28 mouse cellular contexts compared by ENCODE assay signal in genomic region chr15:93616277-93616676, GRCm38 (mm10). TPM values are rescaled to one million over a fixed set of nuclear protein-coding genes. Genes with fewer than 3 reads are reported as not detected.
A peak's percentile ranks its signal among the peaks of the same experiment; 100 is the strongest.
DNase-seq lines count a peak whose midpoint lies in the region; ATAC-seq and TF ChIP-seq lines count a peak whose summit lies in the region.
"Had no signal": no experiment of that assay in that cellular context is flagged by ENCODE, and none has a peak within 500 bp of the region (broad histone marks: within the 10 kb centered on the region; RNA-seq: fewer than 3 reads in every experiment).

No protein-coding gene starts in this region.

- peak; percentile 60 for DNase-seq in heart, embryonic 10.5 days (ENCODE audit: low spot score)
- DNase-seq in heart, postnatal 10 days = no peak
- DNase-seq in layer of hippocampus, adult 9-11 months = peak; percentile 31
- DNase-seq in layer of hippocampus, postnatal 25 days (ENCODE audit: extremely low spot score in 1 of 2, low spot score in 1 of 2) = no peak
- peak; percentile 19 for DNase-seq in right cerebral cortex, adult 18-20 months
- no peak for DNase-seq in right cerebral cortex, postnatal 4 days
- DNase-seq in stomach, postnatal 0 days (ENCODE audit: low spot score) = peak; percentile 3
- DNase-seq: adrenal gland, postnatal 10 days; adrenal gland, postnatal 36 days; B cell, adult 2 months; cerebellum, adult 11 months; cerebellum, adult 2 months; cerebellum, adult 9-11 months; cerebellum, postnatal 25 days; gastrocnemius, adult 2 months; gastrocnemius, postnatal 14 days; heart, postnatal 14 days; heart, postnatal 4 days had no signal

- intact Hi-C loops in heart, postnatal 10 days (cut with DNase I) = no loop called here

- 93% methylated on average over 4 of the region's 4 CpGs for WGBS in heart, embryonic 10.5 days
- WGBS in stomach, postnatal 0 days = 97% methylated on average over 4 of the region's 4 CpGs

- no peaks in the 10 kb centered on the region for H3K36me3 ChIP-seq in heart, embryonic 10.5 days
- H3K36me3 ChIP-seq in stomach, postnatal 0 days (ENCODE audit: control insufficient read depth, insufficient read depth, low read length) = no peaks in the 10 kb centered on the region
- H3K36me3 ChIP-seq: embryonic facial prominence, embryonic 12.5 days; embryonic facial prominence, embryonic 15.5 days; G1E; heart, embryonic 12.5 days; heart, embryonic 15.5 days had no signal

- no peak overlapping the region for H3K4me2 ChIP-seq in stomach, postnatal 0 days (replicated peaks; ENCODE audit: low read depth)
- H3K4me2 ChIP-seq: embryonic facial prominence, embryonic 12.5 days; embryonic facial prominence, embryonic 15.5 days; heart, embryonic 12.5 days; heart, embryonic 15.5 days; hindbrain, embryonic 14.5 days had no signal

- no peaks in the 10 kb centered on the region for H3K27me3 ChIP-seq in heart, embryonic 10.5 days (ENCODE audit: insufficient read depth, poor library complexity, severe bottlenecking)
- no peaks in the 10 kb centered on the region for H3K27me3 ChIP-seq in stomach, postnatal 0 days (ENCODE audit: control insufficient read depth, insufficient read depth, low read length)
- H3K27me3 ChIP-seq: CH12.LX; embryonic facial prominence, embryonic 12.5 days; embryonic facial prominence, embryonic 15.5 days; heart, embryonic 12.5 days; heart, embryonic 15.5 days; Patski had no signal

- H3K9ac ChIP-seq in stomach, postnatal 0 days (ENCODE audit: low read length) = no peak overlapping the region
- H3K9ac ChIP-seq: embryonic facial prominence, embryonic 12.5 days; embryonic facial prominence, embryonic 15.5 days; heart, embryonic 12.5 days; heart, embryonic 15.5 days; hindbrain, embryonic 14.5 days had no signal

- H3K4me3 ChIP-seq in heart, embryonic 10.5 days = no peak overlapping the region
- no peak overlapping the region for H3K4me3 ChIP-seq in stomach, postnatal 0 days (ENCODE audit: low read depth, low read length)
- H3K4me3 ChIP-seq: embryonic facial prominence, embryonic 12.5 days; embryonic facial prominence, embryonic 15.5 days; gastrocnemius, adult 2 months; heart, embryonic 12.5 days; heart, embryonic 15.5 days had no signal

- no peak for TF ChIP-seq EP300 in stomach, postnatal 0 days (optimal IDR thresholded peaks at IDR 0.05)

- 0 out of 2 replicates have a peak, but pooled peaks cover 11% of the 10 kb centered on the region for H3K9me3 ChIP-seq in heart, embryonic 10.5 days
- no peaks in the 10 kb centered on the region for H3K9me3 ChIP-seq in stomach, postnatal 0 days (ENCODE audit: control insufficient read depth, low read length)
- H3K9me3 ChIP-seq: embryonic facial prominence, embryonic 15.5 days; heart, embryonic 15.5 days had no signal

- no peak for ATAC-seq in stomach, postnatal 0 days (ENCODE audit: low FRiP score, low TSS enrichment)
- ATAC-seq: forebrain, embryonic 14.5 days; hindbrain, postnatal 0 days; Patski had no signal

- TF ChIP-seq CTCF in stomach, postnatal 0 days (IDR thresholded peaks at IDR 0.05; ENCODE audit: low read depth) = no peak

- H3K4me1 ChIP-seq in heart, embryonic 10.5 days = peaks cover 13% of the 10 kb centered on the region
- H3K4me1 ChIP-seq in stomach, postnatal 0 days (replicated peaks; ENCODE audit: control insufficient read depth, insufficient read depth) = no peaks in the 10 kb centered on the region

- H3K27ac ChIP-seq in heart, embryonic 10.5 days = no peak overlapping the region
- no peak overlapping the region for H3K27ac ChIP-seq in stomach, postnatal 0 days (replicated peaks)
- H3K27ac ChIP-seq: embryonic facial prominence, embryonic 12.5 days; embryonic facial prominence, embryonic 15.5 days; gastrocnemius, adult 2 months; heart, embryonic 15.5 days; hindbrain, embryonic 14.5 days; hindbrain, postnatal 0 days had no signal

RNA-seq across cellular contexts. Expression of gene Prickle1, which starts 20.6 kb away (rescaled TPM):
- 28.5 and 33.4 TPM in 2 replicates for polyA plus RNA-seq in heart, embryonic 10.5 days (2016; fragmentation: Nextera tagmentation; extraction: Ambion mirVana)
- total RNA-seq in heart, postnatal 10 days (2021) = 10 to 100 TPM; 24.1 to 36.4 TPM
- 10 to 100 TPM; 71.5 to 79.6 TPM for total RNA-seq in layer of hippocampus, postnatal 25 days (2021)
- 6.5 and 8.1 TPM in 2 replicates for polyA plus RNA-seq in stomach, postnatal 0 days (2015; fragmentation: Nextera tagmentation; extraction: Ambion mirVana)
- polyA plus RNA-seq: G1E had no signal

Comparison
In these comparisons a context has a peak if more than half of its experiments do, and no peak if none do; other contexts are left out.
1. DNase-seq: peak in heart, embryonic 10.5 days (single experiment), layer of hippocampus, adult 9-11 months (single experiment), right cerebral cortex, adult 18-20 months (single experiment) and stomach, postnatal 0 days (single experiment); none in heart, postnatal 10 days (0 of 2), layer of hippocampus, postnatal 25 days (0 of 2) and right cerebral cortex, postnatal 4 days (single experiment).